7 mouse cellular contexts compared by ENCODE assay signal in genomic region chr5:120567761-120568211, GRCm38 (mm10). TPM values are rescaled to one million over a fixed set of nuclear protein-coding genes. Genes with fewer than 3 reads are reported as not detected.
A peak's percentile ranks its signal among the peaks of the same experiment; 100 is the strongest.
DNase-seq lines count a peak whose midpoint lies in the region; ATAC-seq and TF ChIP-seq lines count a peak whose summit lies in the region.

No protein-coding gene starts in this region.

- no peaks in the 10 kb centered on the region for H3K9me3 ChIP-seq in lung, embryonic 15.5 days
- no peaks in the 10 kb centered on the region for H3K9me3 ChIP-seq in embryonic facial prominence, embryonic 15.5 days (replicated peaks)
- H3K9me3 ChIP-seq in hindbrain, postnatal 0 days (ENCODE audit: low read length) = no peaks in the 10 kb centered on the region
- no peaks in the 10 kb centered on the region for H3K9me3 ChIP-seq in neural tube, embryonic 15.5 days (replicated peaks)

- H3K36me3 ChIP-seq in lung, embryonic 15.5 days = no peaks in the 10 kb centered on the region
- H3K36me3 ChIP-seq in embryonic facial prominence, embryonic 15.5 days = no peaks in the 10 kb centered on the region
- no peaks in the 10 kb centered on the region for H3K36me3 ChIP-seq in hindbrain, postnatal 0 days (ENCODE audit: insufficient read depth, low read length)
- no peaks in the 10 kb centered on the region for H3K36me3 ChIP-seq in neural tube, embryonic 15.5 days

- no peak for TF ChIP-seq CTCF in lung, adult 2 months (IDR thresholded peaks at IDR 0.05; ENCODE audit: insufficient read depth, low read length)
- no peak for TF ChIP-seq CTCF in hindbrain, postnatal 0 days (IDR thresholded peaks at IDR 0.05; ENCODE audit: low read depth)

- H3K9ac ChIP-seq in lung, embryonic 15.5 days = no peak overlapping the region
- H3K9ac ChIP-seq in embryonic facial prominence, embryonic 15.5 days = no peak overlapping the region; the same call in 1 of the 2 replicates
- peak overlapping the region; percentile 31; the same call in 1 of the 2 replicates for H3K9ac ChIP-seq in hindbrain, postnatal 0 days (replicated peaks; ENCODE audit: low read length)
- H3K9ac ChIP-seq in neural tube, embryonic 15.5 days (replicated peaks) = 0 out of 2 replicates have a peak overlapping the region, but pooled peaks have one; percentile 37

- H3K4me1 ChIP-seq in lung, embryonic 15.5 days = peaks cover 91% of the 10 kb centered on the region
- peaks cover 30% of the 10 kb centered on the region for H3K4me1 ChIP-seq in lung, adult 2 months (ENCODE audit: control insufficient read depth, insufficient read depth, low read length)
- peaks cover 88% of the 10 kb centered on the region for H3K4me1 ChIP-seq in embryonic facial prominence, embryonic 15.5 days
- peaks cover 63% of the 10 kb centered on the region for H3K4me1 ChIP-seq in hindbrain, postnatal 0 days (ENCODE audit: insufficient read depth, low read length)
- peaks cover 90% of the 10 kb centered on the region for H3K4me1 ChIP-seq in neural tube, embryonic 15.5 days

- 55% methylated on average over 14 of the region's 14 CpGs for WGBS in lung, embryonic 15.5 days
- 80% methylated on average over 14 of the region's 14 CpGs for WGBS in lung, adult 2 months
- 29% methylated on average over 14 of the region's 14 CpGs for WGBS in embryonic facial prominence, embryonic 15.5 days
- 18% methylated on average over 14 of the region's 14 CpGs for WGBS in hindbrain, postnatal 0 days
- WGBS in neural tube, embryonic 15.5 days = 14% methylated on average over 14 of the region's 14 CpGs

- no peak for ATAC-seq in lung, embryonic 15.5 days (ENCODE audit: borderline replicate concordance, extremely low read depth, low FRiP score, low TSS enrichment)
- ATAC-seq in embryonic facial prominence, embryonic 15.5 days (ENCODE audit: insufficient number of reproducible peaks, low FRiP score, low TSS enrichment, low read depth) = no peak
- ATAC-seq in hindbrain, postnatal 0 days = peak; percentile 43; the same call in 1 of the 2 replicates
- ATAC-seq in neural tube, embryonic 15.5 days (ENCODE audit: low FRiP score) = peak; percentile 57; the same call in 1 of the 2 replicates

- no peak overlapping the region for H3K4me3 ChIP-seq in lung, embryonic 15.5 days
- no peak overlapping the region for H3K4me3 ChIP-seq in lung, adult 2 months (replicated peaks; ENCODE audit: extremely low read depth, low read depth, low read length)
- H3K4me3 ChIP-seq in embryonic facial prominence, embryonic 15.5 days (replicated peaks) = no peak overlapping the region
- H3K4me3 ChIP-seq in hindbrain, postnatal 0 days (ENCODE audit: low read length) = no peak overlapping the region
- no peak overlapping the region for H3K4me3 ChIP-seq in neural tube, embryonic 15.5 days (replicated peaks)

- TF ChIP-seq POLR2A in lung, adult 2 months (IDR thresholded peaks at IDR 0.05; ENCODE audit: borderline replicate concordance, extremely low read depth, low read depth, low read length) = no peak

- H3K4me2 ChIP-seq in lung, embryonic 15.5 days = no peak overlapping the region
- peak overlapping the region; percentile 24 for H3K4me2 ChIP-seq in embryonic facial prominence, embryonic 15.5 days (replicated peaks)
- peak overlapping the region; percentile 20 for H3K4me2 ChIP-seq in hindbrain, postnatal 0 days (ENCODE audit: low read depth, low read length)
- peak overlapping the region; percentile 37 for H3K4me2 ChIP-seq in neural tube, embryonic 15.5 days

- peak overlapping the region; percentile 64 for H3K27ac ChIP-seq in lung, embryonic 15.5 days
- H3K27ac ChIP-seq in embryonic facial prominence, embryonic 15.5 days (replicated peaks) = peak overlapping the region; percentile 89
- peak overlapping the region; percentile 82 for H3K27ac ChIP-seq in hindbrain, postnatal 0 days
- H3K27ac ChIP-seq in neural tube, embryonic 15.5 days (replicated peaks) = peak overlapping the region; percentile 92

- DNase-seq in lung, adult 2 months = no peak
- DNase-seq in hindbrain, postnatal 0 days (ENCODE audit: low spot score) = peak; percentile 73
- no peak for DNase-seq in frontal cortex, postnatal 10 days (ENCODE audit: low spot score in 2 of 2)
- no peak for DNase-seq in layer of hippocampus, postnatal 14 days (ENCODE audit: low spot score in 2 of 2)

- no peaks in the 10 kb centered on the region for H3K27me3 ChIP-seq in lung, embryonic 15.5 days
- H3K27me3 ChIP-seq in embryonic facial prominence, embryonic 15.5 days = no peaks in the 10 kb centered on the region
- H3K27me3 ChIP-seq in hindbrain, postnatal 0 days (ENCODE audit: insufficient read depth, low read length) = no peaks in the 10 kb centered on the region
- no peaks in the 10 kb centered on the region for H3K27me3 ChIP-seq in neural tube, embryonic 15.5 days (replicated peaks)

RNA-seq across cellular contexts. Expression of gene Tpcn1, which starts 20.7 kb away (rescaled TPM):
- polyA plus RNA-seq in lung, embryonic 15.5 days (2015; fragmentation: Nextera tagmentation; extraction: Ambion mirVana) = 18.6 and 20.3 TPM in 2 replicates
- polyA plus RNA-seq in lung, adult 2 months (2012; rRNA removed) = 75.8 and 89.2 TPM in 2 replicates
- polyA plus RNA-seq in embryonic facial prominence, embryonic 15.5 days (2015; fragmentation: Nextera tagmentation; extraction: Ambion mirVana) = 28.4 and 28.6 TPM in 2 replicates
- total RNA-seq in hindbrain, postnatal 0 days (2014; rRNA removed) = 24.5 and 30.7 TPM in 2 replicates
- 15.4 and 16.1 TPM in 2 replicates for polyA plus RNA-seq in hindbrain, postnatal 0 days (2015; fragmentation: Nextera tagmentation; extraction: Ambion mirVana)
- polyA plus RNA-seq in neural tube, embryonic 15.5 days (2015; fragmentation: Nextera tagmentation; extraction: Ambion mirVana) = 20.9 and 21.7 TPM in 2 replicates
- 10 to 100 TPM; 44.1 to 45.2 TPM for total RNA-seq in layer of hippocampus, postnatal 14 days (2021)

RNA-seq across cellular contexts. Expression of gene Iqcd, which starts 21.0 kb away (rescaled TPM):
- 0.34 and 0.64 TPM in 2 replicates for polyA plus RNA-seq in lung, embryonic 15.5 days (2015; fragmentation: Nextera tagmentation; extraction: Ambion mirVana)
- 2.0 and 2.4 TPM in 2 replicates for polyA plus RNA-seq in lung, adult 2 months (2012; rRNA removed)
- 1.9 and 3.2 TPM in 2 replicates for polyA plus RNA-seq in embryonic facial prominence, embryonic 15.5 days (2015; fragmentation: Nextera tagmentation; extraction: Ambion mirVana)
- 0.63 and 1.9 TPM in 2 replicates for total RNA-seq in hindbrain, postnatal 0 days (2014; rRNA removed)
- 1.8 and 2.0 TPM in 2 replicates for polyA plus RNA-seq in hindbrain, postnatal 0 days (2015; fragmentation: Nextera tagmentation; extraction: Ambion mirVana)
- 1.3 and 1.5 TPM in 2 replicates for polyA plus RNA-seq in neural tube, embryonic 15.5 days (2015; fragmentation: Nextera tagmentation; extraction: Ambion mirVana)
- total RNA-seq in layer of hippocampus, postnatal 14 days (2021) = 1 to 10 TPM in 1 of 2 experiments, under 1 TPM in 1; 0.52 to 2.4 TPM

RNA-seq across cellular contexts. Expression of gene Rita1, which starts 44.6 kb away (rescaled TPM):
- 11.1 and 11.6 TPM in 2 replicates for polyA plus RNA-seq in lung, embryonic 15.5 days (2015; fragmentation: Nextera tagmentation; extraction: Ambion mirVana)
- polyA plus RNA-seq in lung, adult 2 months (2012; rRNA removed) = 15.7 and 15.8 TPM in 2 replicates
- polyA plus RNA-seq in embryonic facial prominence, embryonic 15.5 days (2015; fragmentation: Nextera tagmentation; extraction: Ambion mirVana) = 15.5 and 15.8 TPM in 2 replicates
- 38.0 and 38.6 TPM in 2 replicates for total RNA-seq in hindbrain, postnatal 0 days (2014; rRNA removed)
- polyA plus RNA-seq in hindbrain, postnatal 0 days (2015; fragmentation: Nextera tagmentation; extraction: Ambion mirVana) = 30.1 and 30.4 TPM in 2 replicates
- 29.4 and 34.0 TPM in 2 replicates for polyA plus RNA-seq in neural tube, embryonic 15.5 days (2015; fragmentation: Nextera tagmentation; extraction: Ambion mirVana)
- 10 to 100 TPM; 24.8 to 26.8 TPM for total RNA-seq in layer of hippocampus, postnatal 14 days (2021)

RNA-seq across cellular contexts. Expression of gene Ddx54, which starts 44.8 kb away (rescaled TPM):
- polyA plus RNA-seq in lung, embryonic 15.5 days (2015; fragmentation: Nextera tagmentation; extraction: Ambion mirVana) = 37.8 and 41.1 TPM in 2 replicates
- 37.2 and 39.2 TPM in 2 replicates for polyA plus RNA-seq in lung, adult 2 months (2012; rRNA removed)
- polyA plus RNA-seq in embryonic facial prominence, embryonic 15.5 days (2015; fragmentation: Nextera tagmentation; extraction: Ambion mirVana) = 43.4 and 44.5 TPM in 2 replicates
- 37.3 and 40.1 TPM in 2 replicates for total RNA-seq in hindbrain, postnatal 0 days (2014; rRNA removed)
- polyA plus RNA-seq in hindbrain, postnatal 0 days (2015; fragmentation: Nextera tagmentation; extraction: Ambion mirVana) = 30.8 and 31.9 TPM in 2 replicates
- 35.7 and 42.0 TPM in 2 replicates for polyA plus RNA-seq in neural tube, embryonic 15.5 days (2015; fragmentation: Nextera tagmentation; extraction: Ambion mirVana)
- total RNA-seq in layer of hippocampus, postnatal 14 days (2021) = 10 to 100 TPM; 41.7 to 44.4 TPM

RNA-seq across cellular contexts. Expression of gene Slc8b1, which starts 56.8 kb away (rescaled TPM):
- 6.6 and 6.7 TPM in 2 replicates for polyA plus RNA-seq in lung, embryonic 15.5 days (2015; fragmentation: Nextera tagmentation; extraction: Ambion mirVana)
- polyA plus RNA-seq in lung, adult 2 months (2012; rRNA removed) = 37.0 and 40.0 TPM in 2 replicates
- polyA plus RNA-seq in embryonic facial prominence, embryonic 15.5 days (2015; fragmentation: Nextera tagmentation; extraction: Ambion mirVana) = 9.0 and 9.3 TPM in 2 replicates
- total RNA-seq in hindbrain, postnatal 0 days (2014; rRNA removed) = 3.7 and 4.0 TPM in 2 replicates
- polyA plus RNA-seq in hindbrain, postnatal 0 days (2015; fragmentation: Nextera tagmentation; extraction: Ambion mirVana) = 2.5 and 2.7 TPM in 2 replicates
- 2.8 and 4.4 TPM in 2 replicates for polyA plus RNA-seq in neural tube, embryonic 15.5 days (2015; fragmentation: Nextera tagmentation; extraction: Ambion mirVana)
- total RNA-seq in layer of hippocampus, postnatal 14 days (2021) = 1 to 10 TPM; 7.9 to 8.4 TPM

Comparison
In these comparisons a context has a peak if more than half of its experiments do, and no peak if none do; other contexts are left out.
1. ATAC-seq: peak in hindbrain, postnatal 0 days (single experiment) and neural tube, embryonic 15.5 days (single experiment); none in lung, embryonic 15.5 days (single experiment) and embryonic facial prominence, embryonic 15.5 days (single experiment).
2. H3K9ac ChIP-seq: peak in hindbrain, postnatal 0 days (single experiment) and neural tube, embryonic 15.5 days (single experiment); none in lung, embryonic 15.5 days (single experiment) and embryonic facial prominence, embryonic 15.5 days (single experiment).
3. Peak in every context shown above with its lines, with median percentiles within 50 percentile points of each other: H3K27ac ChIP-seq.